Mouse (Mus musculus) hindbrain, embryonic 16.5 days (tissue): Measurements from ENCODE around the gene Gatad2a. TPM values are rescaled to one million over a fixed set of nuclear protein-coding genes. Genes with fewer than 3 reads are reported as not detected.
A peak's percentile ranks its signal among the peaks of the same experiment; 100 is the strongest.
"Not testable (repeated sequence)": the region's sequence is repeated elsewhere in the genome, so short reads cannot be mapped to it uniquely, and the experiment has no call there.

Experiments used
- ATAC-seq: fragments of 200-750 bp; cut with Nextera tagmentation; 2 replicates; pipeline ENCODE4 v1.8.0; 2017; ENCODE audit warnings: moderate TSS enrichment, moderate library complexity
- H3K27ac ChIP-seq: fragments of 300-500 bp; sonication (generic); 2 replicates; pipeline ENCODE4 v1.5.1; 2014; ENCODE audit warnings: low read depth, mild to moderate bottlenecking, control low read depth, low read length, moderate library complexity
- H3K27me3 ChIP-seq: fragments of 300-500 bp; sonication (generic); replicated peaks from 2 replicates; pipeline ENCODE4 v1.6.1; 2014; ENCODE audit warnings: low read length; ENCODE audit not compliant: control insufficient read depth, insufficient read depth
- H3K36me3 ChIP-seq: fragments of 300-500 bp; sonication (generic); 2 replicates; pipeline ENCODE4 v1.6.1; 2014; ENCODE audit warnings: mild to moderate bottlenecking, low read length, moderate library complexity, mixed read lengths; ENCODE audit not compliant: control insufficient read depth, insufficient read depth
- H3K4me1 ChIP-seq: fragments of 300-500 bp; sonication (generic); 2 replicates; pipeline ENCODE4 v1.6.1; 2014; ENCODE audit warnings: low read depth, low read length; ENCODE audit not compliant: control insufficient read depth, insufficient read depth
- H3K4me2 ChIP-seq: fragments of 300-500 bp; sonication (generic); 2 replicates; pipeline ENCODE4 v1.6.1; 2014; ENCODE audit warnings: mild to moderate bottlenecking, low read length, control low read depth, moderate library complexity
- H3K4me3 ChIP-seq: fragments of 300-500 bp; sonication (generic); 2 replicates; pipeline ENCODE4 v1.5.1; 2014; ENCODE audit warnings: mild to moderate bottlenecking, low read length, control low read depth, moderate library complexity
- H3K9ac ChIP-seq: fragments of 300-500 bp; sonication (generic); 2 replicates; pipeline ENCODE4 v1.6.1; 2014; ENCODE audit warnings: low read depth, mild to moderate bottlenecking, control low read depth, low read length, moderate library complexity
- H3K9me3 ChIP-seq: fragments of 300-500 bp; sonication (generic); 2 replicates; pipeline ENCODE4 v1.6.1; 2014; ENCODE audit warnings: mild to moderate bottlenecking, low read length, moderate library complexity; ENCODE audit not compliant: control insufficient read depth
- WGBS: fragments of 180-500 bp; shearing (Covaris S2); extraction: QIAGEN DNeasy Blood & Tissue Kit; methylation state at CpG from one replicate; pipeline ENCODE4 v1.1.7; 2014; 5-methylcytosine and 5-hydroxymethylcytosine counted together
- polyA plus RNA-seq: library from polyadenylated mRNA; unstranded; fragments of >200 nt; fragmentation: Nextera tagmentation; extraction: Ambion mirVana; gene quantifications from 2 replicates; pipeline ENCODE4 v1.2.1, GENCODE M21; 2015

Gatad2a gene
- polyA plus RNA-seq, 1 experiment from 2014 or later, result 13.9 TPM

DNA sequence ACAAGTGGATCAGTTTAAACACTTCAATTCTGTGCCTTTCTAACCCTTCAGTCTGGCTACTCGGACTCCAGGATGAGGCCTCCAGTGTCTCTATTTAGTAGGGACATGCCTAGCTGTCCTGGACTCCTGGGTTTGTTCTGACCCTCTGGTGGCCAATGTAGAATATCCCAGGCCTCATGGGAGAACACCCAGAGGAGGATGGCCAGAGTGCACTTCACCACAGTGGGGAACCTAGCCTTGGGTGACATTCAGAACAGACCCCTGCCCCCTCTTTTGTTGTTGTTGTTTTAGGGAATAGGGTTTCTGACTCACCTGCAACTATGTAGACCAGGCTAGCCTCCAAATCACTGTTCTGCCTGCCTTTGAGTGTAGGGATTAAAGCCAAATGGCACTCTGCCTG is 18.8 kb upstream of the Gatad2a start:
- Histone ChIP-seq H3K27me3 (no peaks in the 10 kb centered on the region), H3K36me3 (peaks cover 23% of the 10 kb centered on the region), H3K9ac (no peak overlapping the region), H3K4me3 (no peak overlapping the region), H3K4me1 (no peaks in the 10 kb centered on the region), H3K9me3 (no peaks in the 10 kb centered on the region), H3K27ac (no peak overlapping the region), H3K4me2 (no peak overlapping the region)
- no peak for ATAC-seq
- 83% methylated on average over 1 of the region's 1 CpGs for WGBS

DNA sequence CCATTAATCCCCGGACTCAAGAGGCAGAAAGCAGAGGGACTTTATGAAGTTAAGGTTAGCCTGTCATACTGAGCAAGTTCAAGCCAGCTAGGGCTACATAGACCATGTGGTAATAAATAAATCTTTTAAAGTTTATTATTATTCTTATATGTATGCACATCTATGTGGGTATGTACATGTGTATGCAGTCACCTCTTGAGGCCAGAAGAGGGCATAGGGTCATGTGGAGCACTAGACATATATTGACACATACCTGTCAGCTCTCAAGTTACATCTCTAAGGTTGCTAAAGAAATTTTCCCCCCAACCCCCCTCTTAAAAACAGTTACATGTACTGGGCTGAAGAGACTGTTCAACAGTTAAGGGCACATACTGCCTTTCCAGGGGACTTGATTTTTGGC is 16.6 kb upstream of the Gatad2a start:
- 0 out of 2 replicates have a peak, but pooled peaks have one; percentile 21 for ATAC-seq
- no peak overlapping the region for H3K27ac ChIP-seq
- no peaks in the 10 kb centered on the region for H3K27me3 ChIP-seq
- H3K36me3 ChIP-seq, result peaks cover 6% of the 10 kb centered on the region; the same call in 1 of the 2 replicates
- no peak overlapping the region for H3K4me2 ChIP-seq
- no peaks in the 10 kb centered on the region for H3K4me1 ChIP-seq
- no peak overlapping the region for H3K9ac ChIP-seq
- 93% methylated on average over 1 of the region's 1 CpGs for WGBS
- no peaks in the 10 kb centered on the region for H3K9me3 ChIP-seq
- no peak overlapping the region for H3K4me3 ChIP-seq

DNA sequence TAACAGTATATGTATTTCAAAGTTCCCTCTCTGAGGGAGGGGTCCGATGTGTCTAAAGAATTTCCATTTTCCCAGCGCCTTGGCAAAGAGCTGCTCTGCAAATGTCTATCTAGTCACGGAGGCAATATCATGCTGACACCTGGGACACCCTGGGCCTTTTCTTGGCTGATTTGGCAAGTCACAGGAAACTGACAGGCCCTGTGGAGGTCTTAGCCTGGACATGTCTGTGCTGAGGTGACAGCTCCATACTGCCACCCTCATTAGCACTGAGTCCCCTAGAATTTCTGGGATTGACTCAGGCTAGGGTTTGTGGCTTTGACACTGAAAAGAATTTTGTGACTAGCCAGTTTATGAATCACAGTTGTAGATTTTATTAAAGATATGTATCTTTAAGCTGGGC is 16.2 kb upstream of the Gatad2a start:
- H3K9me3 ChIP-seq, result no peaks in the 10 kb centered on the region
- H3K4me2 ChIP-seq, result no peak overlapping the region
- ATAC-seq, result no peak
- peaks cover 4% of the 10 kb centered on the region; the same call in 1 of the 2 replicates for H3K36me3 ChIP-seq
- WGBS, result 82% methylated on average over 3 of the region's 3 CpGs
- H3K4me3 ChIP-seq, result no peak overlapping the region
- H3K9ac ChIP-seq, result no peak overlapping the region
- H3K27me3 ChIP-seq, result no peaks in the 10 kb centered on the region
- no peak overlapping the region for H3K27ac ChIP-seq
- H3K4me1 ChIP-seq, result no peaks in the 10 kb centered on the region

DNA sequence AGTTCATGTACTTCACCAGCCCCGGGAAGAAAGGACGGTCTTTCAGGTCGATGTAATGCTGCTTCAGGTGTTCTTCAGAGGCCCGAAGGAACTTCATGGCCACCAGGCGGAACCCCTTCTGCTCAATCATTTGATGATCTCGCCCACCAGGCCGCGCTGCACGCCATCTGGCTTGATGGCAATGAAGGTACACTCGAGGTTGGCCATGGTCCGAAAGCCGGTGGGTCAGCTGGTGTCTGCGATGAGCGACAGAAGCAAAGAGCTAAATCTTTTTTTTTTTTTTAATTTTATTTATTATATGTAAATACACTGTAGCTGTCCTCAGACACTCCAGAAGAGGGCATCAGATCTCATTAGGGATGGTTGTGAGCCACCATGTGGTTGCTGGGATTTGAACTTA is 14.6 kb upstream of the Gatad2a start:
- H3K4me3 ChIP-seq, result not testable (repeated sequence)

DNA sequence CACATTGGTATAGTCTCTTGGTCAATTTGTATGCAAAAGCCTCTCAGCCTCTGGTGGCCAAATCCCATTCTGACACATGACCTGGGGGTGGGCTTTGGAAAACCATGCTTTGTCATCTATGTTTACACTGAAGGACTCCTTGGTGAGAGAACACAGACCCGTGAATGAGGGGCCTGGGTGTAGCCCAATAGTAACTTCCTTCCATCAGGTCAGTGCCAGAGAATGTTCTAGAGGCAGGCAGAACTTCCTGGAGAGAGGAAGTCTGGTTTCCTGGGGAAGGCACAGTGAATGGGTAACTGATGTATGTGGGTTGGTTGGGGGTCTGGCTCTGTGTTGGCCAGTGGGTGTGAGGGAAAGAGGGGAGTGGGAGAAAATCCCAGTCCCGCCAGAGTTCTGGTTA is 9.0 kb upstream of the Gatad2a start:
- Histone ChIP-seq H3K36me3 (no peaks in the 10 kb centered on the region), H3K4me2 (no peak overlapping the region)

More for the DNA sequence above, 14.6 kb upstream of the Gatad2a start:
- H3K9ac ChIP-seq, H3K27ac ChIP-seq, H3K4me1 ChIP-seq, H3K27me3 ChIP-seq, H3K9me3 ChIP-seq, H3K4me2 ChIP-seq, ATAC-seq, H3K36me3 ChIP-seq: not testable (repeated sequence)
- 95% methylated on average over 14 of the region's 14 CpGs for WGBS

DNA sequence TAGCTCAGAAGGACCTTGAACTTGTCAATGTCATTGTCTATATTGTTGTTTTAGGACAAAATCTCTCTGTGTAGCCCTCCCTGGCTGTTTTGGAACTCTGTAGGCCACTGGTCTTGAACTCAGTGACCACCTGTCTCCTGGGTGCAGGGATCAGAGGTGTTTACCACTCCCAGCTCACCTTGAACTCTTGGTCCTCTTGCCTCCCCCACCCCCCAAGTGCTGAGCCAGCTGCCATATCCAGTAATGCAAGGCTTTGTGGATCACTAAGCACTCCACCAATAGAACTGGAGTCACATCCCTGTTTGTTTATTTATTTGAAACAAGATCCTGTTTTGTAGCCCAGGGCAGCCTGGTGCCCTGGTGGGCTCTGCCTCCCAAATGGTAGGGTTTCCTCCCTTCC is 8.2 kb upstream of the Gatad2a start:
- H3K27ac ChIP-seq, result no peak overlapping the region
- H3K27me3 ChIP-seq, result no peaks in the 10 kb centered on the region
- H3K4me1 ChIP-seq, result peaks cover 4% of the 10 kb centered on the region
- H3K9me3 ChIP-seq, result no peaks in the 10 kb centered on the region
- no peak overlapping the region for H3K9ac ChIP-seq
- no peak overlapping the region for H3K4me3 ChIP-seq
- no peak for ATAC-seq
- no peak overlapping the region for H3K4me2 ChIP-seq
- no peaks in the 10 kb centered on the region for H3K36me3 ChIP-seq

More for the DNA sequence above, 9.0 kb upstream of the Gatad2a start:
- Histone ChIP-seq H3K9me3 (no peaks in the 10 kb centered on the region), H3K4me3 (no peak overlapping the region), H3K27ac (no peak overlapping the region), H3K9ac (no peak overlapping the region), H3K27me3 (no peaks in the 10 kb centered on the region), H3K4me1 (peaks cover 4% of the 10 kb centered on the region)
- WGBS, result 55% methylated on average over 2 of the region's 2 CpGs
- no peak for ATAC-seq

GRCm38 (mm10) chr8:70003204-70003657 is 7.0 kb upstream of the Gatad2a start:
- no peak overlapping the region for H3K27ac ChIP-seq
- peaks cover 4% of the 10 kb centered on the region for H3K4me1 ChIP-seq
- no peak overlapping the region for H3K4me2 ChIP-seq
- 60% methylated on average over 4 of the region's 4 CpGs for WGBS
- no peak overlapping the region for H3K4me3 ChIP-seq
- no peaks in the 10 kb centered on the region for H3K9me3 ChIP-seq
- H3K36me3 ChIP-seq, result no peaks in the 10 kb centered on the region
- H3K9ac ChIP-seq, result no peak overlapping the region
- H3K27me3 ChIP-seq, result no peaks in the 10 kb centered on the region
- no peak for ATAC-seq

GRCm38 (mm10) chr8:70001892-70002191 is 5.7 kb upstream of the Gatad2a start:
- ATAC-seq, H3K9ac ChIP-seq, H3K4me1 ChIP-seq, H3K4me2 ChIP-seq, H3K9me3 ChIP-seq, H3K4me3 ChIP-seq, H3K36me3 ChIP-seq, H3K27me3 ChIP-seq, H3K27ac ChIP-seq: not testable (repeated sequence)
- 46% methylated on average over 7 of the region's 7 CpGs for WGBS

DNA sequence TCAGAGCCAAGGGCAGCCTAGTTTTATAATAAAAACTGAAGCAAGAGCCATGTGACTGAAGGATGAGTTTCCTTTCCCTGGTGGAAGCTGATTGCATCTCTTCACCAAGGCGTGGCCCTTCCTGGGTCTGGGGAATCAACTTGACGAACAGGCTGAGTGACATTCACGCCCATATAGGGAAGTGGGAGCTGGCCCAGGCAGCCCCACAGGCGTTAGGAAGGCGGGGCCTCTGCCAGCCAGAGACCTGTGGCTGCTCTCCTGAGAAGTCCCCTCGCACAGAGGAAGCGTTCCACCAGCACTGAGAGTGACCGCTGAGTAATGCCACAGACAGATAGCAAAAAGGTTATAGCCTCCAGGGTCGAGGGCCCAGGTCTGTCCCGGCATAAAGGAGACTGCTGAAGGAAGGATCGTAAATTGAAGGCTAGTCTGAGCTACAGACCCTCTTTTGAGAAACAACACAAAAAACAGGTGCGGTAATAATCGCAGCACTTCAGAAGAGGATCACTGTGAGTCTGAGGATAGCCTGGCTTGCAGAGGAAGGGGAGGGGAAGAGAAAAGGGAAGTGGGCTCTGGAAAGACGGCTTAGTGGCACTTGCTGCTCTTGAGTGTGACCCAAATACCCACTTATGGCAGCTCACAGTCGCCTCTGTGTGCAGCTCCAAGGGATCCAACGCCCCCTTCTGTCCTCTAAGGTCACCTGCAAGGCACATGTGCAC is 5.2 kb upstream of the Gatad2a start:
- Histone ChIP-seq H3K4me3 (no peak overlapping the region), H3K4me2 (peak overlapping the region; percentile 36), H3K27ac (no peak overlapping the region), H3K9ac (no peak overlapping the region), H3K27me3 (no peaks in the 10 kb centered on the region), H3K4me1 (peaks cover 6% of the 10 kb centered on the region), H3K9me3 (no peaks in the 10 kb centered on the region), H3K36me3 (no peaks in the 10 kb centered on the region)
- 7% methylated on average over 16 of the region's 16 CpGs for WGBS
- ATAC-seq, result peak; percentile 32; the same call in 1 of the 2 replicates
